Mouse (Mus musculus) embryo, embryonic 10 days (tissue): Measurements from ENCODE around the gene Dynlt1c.
"Not testable (repeated sequence)": the region's sequence is repeated elsewhere in the genome, so short reads cannot be mapped to it uniquely, and the experiment has no call there.

Experiments used
- DNase-seq: peaks from one replicate; pipeline ENCODE4 v3.0.0-alpha.2; 2015; ENCODE audit warnings: low spot score

Dynlt1c gene

DNA sequence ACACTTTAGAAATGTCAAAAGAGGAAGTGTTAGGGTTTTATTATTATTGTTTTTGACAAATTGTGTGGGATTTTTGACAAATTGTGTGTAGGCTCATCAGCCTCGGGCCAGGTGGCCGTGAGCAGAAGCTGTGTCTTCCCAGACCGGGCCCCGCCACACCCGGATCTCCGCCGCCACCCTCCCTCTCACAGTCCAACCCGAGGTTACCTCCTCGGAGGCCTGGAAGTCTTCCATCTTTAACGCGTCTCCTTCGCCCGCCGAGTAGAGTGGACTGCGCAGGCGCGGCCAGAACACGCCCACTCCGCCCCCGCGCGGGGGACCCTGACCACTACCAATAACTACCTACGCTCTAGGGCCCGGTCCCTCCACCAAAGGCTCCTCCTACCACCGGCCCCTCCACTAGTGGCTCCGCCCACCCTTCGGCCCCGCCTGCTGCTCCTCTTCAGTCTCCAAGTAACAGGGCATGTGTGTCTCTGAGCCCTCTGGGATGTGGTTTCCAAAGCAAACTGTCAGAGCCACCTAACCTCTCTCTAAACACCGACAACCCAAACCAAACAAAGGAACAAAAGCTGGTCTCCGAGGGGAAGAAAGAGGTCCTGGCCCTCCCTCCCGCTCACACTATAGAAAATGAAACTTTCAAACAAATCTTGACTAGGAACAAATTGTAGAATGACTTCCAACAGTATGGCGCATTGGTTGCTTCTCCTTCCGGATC, 54.3 kb downstream of the Dynlt1c start, which contains the start of gene Dynlt1f:
Gene Dynlt1f (minus strand): TSS at position 334 of the 715 bp plus-strand sequence.
- DNase-seq, result peak; percentile 6

DNA sequence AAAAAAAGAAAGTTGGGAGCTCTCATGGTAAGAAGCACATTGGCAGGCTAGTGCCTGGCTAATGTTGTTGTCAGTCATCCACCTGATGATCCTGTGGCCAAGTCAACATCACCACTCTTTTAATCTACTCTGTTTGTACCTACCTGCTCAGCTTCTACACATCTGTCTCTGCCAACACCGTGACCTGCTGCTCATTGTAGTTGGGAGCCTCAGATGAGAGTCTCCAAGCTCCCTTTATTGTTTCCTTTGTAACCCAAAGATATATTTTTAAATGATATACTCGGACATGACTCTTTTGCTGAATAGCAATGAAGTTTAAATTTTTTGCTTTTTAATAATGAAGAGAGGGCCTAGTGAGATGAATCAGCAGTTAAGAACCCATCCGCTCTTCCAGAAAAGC, 55.0 kb downstream of the Dynlt1c start:
- not testable (repeated sequence) for DNase-seq

DNA sequence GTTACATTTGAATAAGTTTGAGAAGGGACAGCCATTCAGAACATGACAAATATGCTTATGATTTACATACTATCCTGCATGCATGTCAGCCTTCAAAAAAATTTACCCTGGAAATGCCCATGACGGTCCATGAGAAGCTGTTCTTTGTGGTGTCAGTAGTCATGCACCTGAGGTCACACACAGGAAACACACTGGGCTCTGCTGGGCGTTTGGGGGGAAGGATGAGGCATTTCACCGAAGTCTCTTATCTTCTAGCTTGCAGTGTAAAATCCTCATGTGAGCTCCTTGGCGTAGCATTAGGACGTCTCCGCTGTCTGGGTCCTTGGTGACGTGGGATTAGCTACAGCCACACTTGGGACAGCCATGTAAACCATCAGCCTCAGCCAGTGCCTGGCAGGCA, 57.3 kb downstream of the Dynlt1c start, which contains the start of gene Sytl3:
Gene Sytl3 (plus strand): TSS at position 293 of the 400 bp plus-strand sequence.
- DNase-seq, result not testable (repeated sequence)
